Mouse (Mus musculus) 416B (cell line): ENCODE data around the gene Lrpprc.
"Not testable (repeated sequence)": the region's sequence is repeated elsewhere in the genome, so short reads cannot be mapped to it uniquely, and the experiment has no call there.

Experiments used
- DNase-seq: peaks from one replicate; pipeline ENCODE4 v3.0.0; 2011; ENCODE audit warnings: low read depth

Lrpprc gene

GRCm38 (mm10) chr17:84790447-84791098 lies at the start of gene Lrpprc:
TSS of gene Lrpprc (minus strand) at chr17:84790789.
- peak; percentile 89 for DNase-seq

- DNase-seq = peak; percentile 67
Measured at GRCm38 (mm10) chr17:84837780-84838179, 47.2 kb upstream of the Lrpprc start.

DNA sequence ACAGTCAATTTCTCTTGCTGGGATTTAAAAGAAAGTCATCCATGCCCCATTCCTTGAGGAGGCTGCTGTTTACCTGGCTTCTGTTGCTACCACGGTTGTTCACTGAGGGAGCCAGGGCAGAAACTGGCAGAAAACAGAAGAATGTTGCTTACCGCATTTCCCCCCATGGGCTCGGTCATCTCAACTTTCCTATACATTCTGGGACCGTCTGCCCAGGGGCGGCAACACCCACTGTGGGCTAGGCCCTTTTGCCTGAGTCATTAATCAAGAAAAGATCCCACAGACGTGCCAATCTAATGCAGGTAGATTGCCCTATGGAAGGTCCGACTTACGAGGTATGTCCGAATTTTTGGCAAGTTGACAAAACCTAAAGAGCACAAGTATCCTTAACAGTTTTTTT lies 44.7 kb upstream of the Lrpprc start:
- DNase-seq = no peak

DNA sequence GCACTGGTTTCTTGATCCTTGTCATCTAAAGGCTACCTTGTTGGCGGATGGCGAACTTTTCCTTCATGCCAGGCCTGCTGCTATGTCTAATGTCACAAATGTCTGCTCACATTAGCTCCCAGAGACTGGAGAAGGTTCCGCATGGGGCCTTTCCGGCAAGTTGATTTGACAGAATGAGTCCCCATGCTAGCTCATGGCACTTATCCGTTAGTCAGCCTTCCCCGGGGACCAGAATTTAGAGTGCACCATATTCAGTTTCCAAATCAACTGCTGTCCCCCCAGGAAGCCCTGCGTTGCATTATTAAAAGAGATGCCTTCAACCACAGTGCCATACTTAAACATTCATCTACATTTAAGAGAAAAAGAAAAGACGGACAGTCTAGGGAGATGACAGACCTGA lies 41.8 kb upstream of the Lrpprc start:
- no peak for DNase-seq

GRCm38 (mm10) chr17:84828301-84828700 lies 37.7 kb upstream of the Lrpprc start:
- no peak for DNase-seq

DNA sequence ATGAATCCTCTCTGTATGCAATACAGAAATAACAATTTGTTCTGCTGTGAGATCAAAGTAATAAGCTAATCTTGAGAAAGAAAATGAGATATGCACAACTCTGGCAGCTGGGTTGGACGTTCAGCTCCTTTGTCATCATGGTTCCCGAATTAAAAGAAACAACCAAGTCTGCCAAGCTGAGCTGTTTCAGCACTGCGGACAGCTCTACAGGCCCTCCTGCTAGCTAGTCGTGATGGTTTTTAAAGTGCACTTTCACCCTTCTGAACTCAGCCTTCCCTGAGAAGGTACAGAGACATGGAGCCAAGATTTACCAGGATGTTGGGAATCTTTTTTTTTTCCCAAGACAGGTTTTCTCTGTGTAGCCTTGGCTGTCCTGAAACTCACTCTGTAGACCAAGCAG lies 30.0 kb upstream of the Lrpprc start:
- DNase-seq = peak; percentile 22

- DNase-seq = no peak
Measured at GRCm38 (mm10) chr17:84818390-84818789, 27.8 kb upstream of the Lrpprc start.

GRCm38 (mm10) chr17:84816014-84816461 lies 25.4 kb upstream of the Lrpprc start:
- no peak for DNase-seq

DNA sequence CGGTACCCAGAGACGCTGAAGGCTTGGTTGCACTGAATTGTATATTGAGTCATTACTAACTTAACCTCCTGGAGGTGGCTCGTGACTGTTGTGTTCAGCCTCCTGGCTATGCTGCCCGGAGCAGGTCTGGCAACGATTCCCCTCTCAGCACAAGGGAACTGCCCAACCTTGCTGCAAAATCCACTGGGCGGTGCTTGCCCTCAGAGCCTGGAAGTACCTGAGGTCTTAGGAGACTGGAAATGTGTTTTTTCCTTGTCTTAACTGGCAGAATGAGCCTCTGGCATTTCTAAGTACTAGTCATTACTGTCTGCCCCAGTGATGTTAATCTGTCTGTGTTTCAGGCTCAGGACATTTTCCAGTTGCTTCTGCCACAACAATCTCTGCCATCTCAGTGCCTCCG lies 24.3 kb upstream of the Lrpprc start:
- no peak for DNase-seq

GRCm38 (mm10) chr17:84814192-84814591 lies 23.6 kb upstream of the Lrpprc start:
- not testable (repeated sequence) for DNase-seq

GRCm38 (mm10) chr17:84792006-84792405 lies 1.4 kb upstream of the Lrpprc start:
- no peak for DNase-seq

DNA sequence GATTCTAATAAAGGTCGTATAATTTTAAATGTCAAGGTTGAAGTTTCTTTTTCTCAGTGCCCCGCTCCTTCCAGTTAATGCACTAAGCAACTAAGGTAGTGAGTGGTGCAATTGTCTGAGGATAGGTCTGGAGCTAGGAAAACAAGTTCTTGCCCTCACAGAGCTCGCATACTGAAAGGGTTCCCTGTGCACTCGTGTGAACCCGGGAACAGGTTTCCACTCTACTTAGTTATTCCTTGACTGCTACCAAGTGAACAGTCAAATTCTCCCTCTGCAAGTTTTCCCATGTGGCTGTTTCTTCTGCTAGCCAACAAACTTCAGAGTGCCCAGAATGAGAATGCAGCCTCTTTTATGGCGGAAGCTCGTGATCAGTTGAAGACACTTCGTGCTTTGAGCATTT lies 567 bp upstream of the Lrpprc start:
- DNase-seq = no peak

- peak; percentile 8 for DNase-seq
Measured at GRCm38 (mm10) chr17:84790043-84790442, 546 bp downstream of the Lrpprc start.

GRCm38 (mm10) chr17:84788376-84789125 lies 2.0 kb downstream of the Lrpprc start:
- no peak for DNase-seq

DNA sequence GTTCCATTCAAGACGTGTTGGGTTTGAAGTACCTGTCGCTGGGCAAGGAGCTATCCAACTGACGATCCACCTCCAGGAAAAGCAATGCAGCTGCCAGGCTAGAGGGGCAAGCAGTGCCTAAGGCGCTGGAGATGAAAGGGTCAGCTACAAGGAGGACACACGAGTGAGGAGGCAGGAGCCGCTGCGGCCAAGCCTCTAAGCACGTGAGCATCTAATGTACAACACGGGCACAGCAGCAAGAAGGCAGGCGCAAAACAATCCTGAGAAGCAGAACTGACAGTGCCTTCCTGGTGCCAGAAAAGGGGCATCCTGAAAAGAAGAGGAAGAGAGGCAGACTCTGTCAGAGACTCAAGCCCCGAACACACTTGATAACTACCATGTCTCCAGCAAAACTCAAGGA lies 3.1 kb downstream of the Lrpprc start:
- DNase-seq = no peak

- no peak for DNase-seq
Measured at GRCm38 (mm10) chr17:84786911-84787310, 3.7 kb downstream of the Lrpprc start.

- no peak for DNase-seq
Measured at GRCm38 (mm10) chr17:84785176-84785575, 5.4 kb downstream of the Lrpprc start.

GRCm38 (mm10) chr17:84783491-84783890 lies 7.1 kb downstream of the Lrpprc start:
- no peak for DNase-seq

GRCm38 (mm10) chr17:84780321-84780720 lies 10.3 kb downstream of the Lrpprc start:
- no peak for DNase-seq

DNA sequence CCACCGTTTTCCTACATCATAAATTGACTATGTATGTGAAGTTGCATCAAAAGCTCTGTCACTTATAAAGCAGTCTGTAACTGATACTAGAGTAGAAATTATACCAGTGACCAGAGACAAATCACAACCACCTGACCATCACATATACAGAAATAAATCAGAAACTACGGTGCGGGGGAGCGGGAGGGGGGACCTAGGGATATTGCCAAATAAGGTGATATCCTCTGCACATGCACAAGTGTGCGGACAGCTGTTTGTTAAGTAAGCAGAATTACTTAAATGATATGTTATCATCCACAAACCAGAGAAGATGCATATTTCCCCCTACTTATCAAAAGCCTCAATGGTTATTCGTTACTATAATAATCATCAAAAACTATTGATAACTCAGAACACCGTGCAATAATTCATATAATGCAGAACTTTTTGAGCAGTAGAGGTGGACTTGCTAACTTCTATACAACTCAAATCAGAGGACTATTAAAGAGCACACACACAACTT lies 12.1 kb downstream of the Lrpprc start:
- no peak for DNase-seq

- DNase-seq = no peak
Measured at GRCm38 (mm10) chr17:84776362-84777000, 14.1 kb downstream of the Lrpprc start.

- no peak for DNase-seq
Measured at GRCm38 (mm10) chr17:84775291-84775690, 15.3 kb downstream of the Lrpprc start.

DNA sequence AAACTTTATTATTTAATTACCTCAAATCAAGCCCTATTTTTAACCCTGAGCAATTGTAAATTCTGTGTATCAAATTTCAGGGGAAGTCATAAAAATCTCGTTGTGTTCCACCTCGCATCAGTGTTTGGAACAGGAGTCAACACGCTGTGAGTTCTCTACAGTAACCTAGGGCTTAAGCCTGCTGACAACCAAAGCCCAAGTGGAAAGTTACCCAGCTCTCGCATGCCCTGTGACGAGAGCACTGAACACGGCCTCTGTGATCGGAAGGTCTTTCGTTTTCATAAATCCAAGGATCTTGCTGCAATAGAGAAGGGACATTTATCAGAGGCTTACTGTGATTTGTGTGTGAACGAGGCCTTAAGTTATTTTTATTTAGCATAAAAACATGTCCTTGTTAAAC lies 18.7 kb downstream of the Lrpprc start:
- no peak for DNase-seq
